Mouse (Mus musculus) ES-Bruce4 (cell line): Measurements from ENCODE around the gene Pbld2.

Experiments
- CTCF ChIP-seq: IDR thresholded peaks from one replicate; pipeline ENCODE4 v1.8.1; 2011; ENCODE audit warnings: low read depth, low read length
- EP300 ChIP-seq: IDR thresholded peaks from 2 replicates; pipeline ENCODE4 v1.6.1; 2011; ENCODE audit warnings: low read depth, low read length; ENCODE audit not compliant: insufficient read depth
- POLR2A ChIP-seq: IDR thresholded peaks from one replicate; pipeline ENCODE4 v1.8.1; 2011; ENCODE audit warnings: low read length; ENCODE audit not compliant: insufficient read depth

DNA sequence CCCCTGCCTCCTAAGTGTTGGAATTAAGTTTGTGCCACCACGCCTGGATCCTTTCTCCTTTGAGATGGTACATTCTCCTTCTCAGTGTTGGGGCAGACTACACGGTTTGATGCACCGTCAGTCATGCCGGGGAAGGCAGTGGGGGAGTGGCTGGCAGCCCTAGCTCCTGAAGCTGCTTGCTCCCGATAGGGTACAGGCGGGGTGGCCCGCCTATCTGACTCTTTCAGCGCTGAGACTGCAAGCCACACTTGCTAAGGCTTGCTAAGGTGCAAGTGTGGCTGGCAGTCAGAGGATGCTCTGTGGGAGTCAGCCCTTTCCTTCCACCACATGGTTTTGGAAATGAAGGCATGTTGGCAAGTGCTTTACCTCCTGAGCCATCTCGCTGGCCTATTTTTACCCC is 23.5 kb upstream of the Pbld2 start:
- TF ChIP-seq POLR2A, result no peak
- TF ChIP-seq CTCF, result no peak
- TF ChIP-seq EP300, result no peak
